10 mouse cellular contexts compared by ENCODE assay signal in genomic region chr15:98710442-98710841, GRCm38 (mm10). TPM values are rescaled to one million over a fixed set of nuclear protein-coding genes. Genes with fewer than 3 reads are reported as not detected.
DNase-seq lines count a peak whose midpoint lies in the region; ATAC-seq and TF ChIP-seq lines count a peak whose summit lies in the region.
"Had no signal": no experiment of that assay in that cellular context is flagged by ENCODE, and none has a peak within 500 bp of the region (broad histone marks: within the 10 kb centered on the region; RNA-seq: fewer than 3 reads in every experiment).

No protein-coding gene starts in this region.

- H3K27ac ChIP-seq in hindbrain, embryonic 11.5 days (ENCODE audit: low read depth, low read length) = no peak overlapping the region
- no peak overlapping the region for H3K27ac ChIP-seq in hindbrain, embryonic 12.5 days
- H3K27ac ChIP-seq in gastrocnemius, adult 2 months = no peak overlapping the region
- H3K27ac ChIP-seq: embryonic facial prominence, embryonic 15.5 days; liver, embryonic 15.5 days had no signal

- no peak overlapping the region for H3K9ac ChIP-seq in hindbrain, embryonic 11.5 days (ENCODE audit: low read depth, low read length)
- no peak overlapping the region for H3K9ac ChIP-seq in hindbrain, embryonic 12.5 days
- H3K9ac ChIP-seq: embryonic facial prominence, embryonic 15.5 days; liver, embryonic 15.5 days had no signal

- no peaks in the 10 kb centered on the region for H3K9me3 ChIP-seq in hindbrain, embryonic 11.5 days (ENCODE audit: control insufficient read depth, low read length)
- no peaks in the 10 kb centered on the region for H3K9me3 ChIP-seq in hindbrain, embryonic 12.5 days (replicated peaks)
- H3K9me3 ChIP-seq: embryonic facial prominence, embryonic 15.5 days; liver, embryonic 15.5 days had no signal

- intact Hi-C loops in gastrocnemius, adult 2 months (cut with DNase I) = no loop called here
- intact Hi-C loops in left cerebral cortex, postnatal 4 days (cut with DNase I) = no loop called here

- H3K4me2 ChIP-seq in hindbrain, embryonic 11.5 days (replicated peaks; ENCODE audit: low read depth, low read length) = no peak overlapping the region
- H3K4me2 ChIP-seq in hindbrain, embryonic 12.5 days (replicated peaks) = no peak overlapping the region
- H3K4me2 ChIP-seq: embryonic facial prominence, embryonic 15.5 days; liver, embryonic 15.5 days had no signal

- H3K4me3 ChIP-seq in hindbrain, embryonic 11.5 days (ENCODE audit: low read depth, low read length) = no peak overlapping the region
- no peak overlapping the region for H3K4me3 ChIP-seq in hindbrain, embryonic 12.5 days
- H3K4me3 ChIP-seq in gastrocnemius, adult 2 months = no peak overlapping the region
- H3K4me3 ChIP-seq: embryonic facial prominence, embryonic 15.5 days; liver, embryonic 15.5 days had no signal

- DNase-seq in hindbrain, embryonic 11.5 days (ENCODE audit: low spot score) = peak; percentile 80
- peak; percentile 75 for DNase-seq in ES-CJ7 (ENCODE audit: low read depth, low spot score)
- peak; percentile 73 to 77 for DNase-seq in cerebellum, adult 18-20 months
- peak; percentile 72 for DNase-seq in gastrocnemius, adult 2 months
- peak; percentile 84 for DNase-seq in left cerebral cortex, postnatal 4 days
- peak; percentile 28 for DNase-seq in ovary, adult 18-20 months (ENCODE audit: low spot score)
- DNase-seq in thymus, postnatal 10 days (ENCODE audit: low spot score in 2 of 2) = peak; percentile 54 to 88

- no peaks in the 10 kb centered on the region for H3K4me1 ChIP-seq in hindbrain, embryonic 11.5 days (replicated peaks; ENCODE audit: control insufficient read depth, insufficient read depth, low read length)
- peaks cover 3% of the 10 kb centered on the region; the same call in 1 of the 2 replicates for H3K4me1 ChIP-seq in hindbrain, embryonic 12.5 days

- H3K36me3 ChIP-seq in hindbrain, embryonic 11.5 days (ENCODE audit: control insufficient read depth, insufficient read depth, low read length) = no peaks in the 10 kb centered on the region
- no peaks in the 10 kb centered on the region for H3K36me3 ChIP-seq in hindbrain, embryonic 12.5 days
- H3K36me3 ChIP-seq: embryonic facial prominence, embryonic 15.5 days; liver, embryonic 15.5 days had no signal

- TF ChIP-seq CTCF in gastrocnemius, adult 2 months (IDR thresholded peaks at IDR 0.05) = peak; percentile 84

- ATAC-seq in hindbrain, embryonic 11.5 days (ENCODE audit: low FRiP score) = no peak
- ATAC-seq in hindbrain, embryonic 12.5 days (ENCODE audit: low FRiP score) = no peak

- H3K27me3 ChIP-seq in hindbrain, embryonic 11.5 days (ENCODE audit: control insufficient read depth, insufficient read depth, low read length) = 0 out of 2 replicates have a peak, but pooled peaks cover 2% of the 10 kb centered on the region
- peaks cover 11% of the 10 kb centered on the region; the same call in 1 of the 2 replicates for H3K27me3 ChIP-seq in hindbrain, embryonic 12.5 days
- H3K27me3 ChIP-seq: embryonic facial prominence, embryonic 15.5 days had no signal

- 22% methylated on average over 9 of the region's 9 CpGs for WGBS in hindbrain, embryonic 11.5 days
- 14% methylated on average over 9 of the region's 9 CpGs for WGBS in hindbrain, embryonic 12.5 days

RNA-seq across cellular contexts. Expression of gene Ccdc65, which starts 2.4 kb away (rescaled TPM):
- polyA plus RNA-seq in hindbrain, embryonic 11.5 days (2014; fragmentation: Nextera tagmentation; extraction: Ambion mirVana) = 2.4 and 3.0 TPM in 2 replicates
- polyA plus RNA-seq in hindbrain, embryonic 12.5 days (2016; fragmentation: Nextera tagmentation; extraction: Ambion mirVana) = 3.1 and 3.5 TPM in 2 replicates
- total RNA-seq in gastrocnemius, adult 2 months (2021) = not detected
- total RNA-seq in left cerebral cortex, postnatal 4 days (2021) = 10 to 100 TPM in 1 of 2 experiments, 1 to 10 TPM in 1; 9.9 to 10.3 TPM
- polyA plus RNA-seq: liver, embryonic 15.5 days had no signal

RNA-seq across cellular contexts. Expression of gene Fkbp11, which starts 17.6 kb away (rescaled TPM):
- polyA plus RNA-seq in hindbrain, embryonic 11.5 days (2014; fragmentation: Nextera tagmentation; extraction: Ambion mirVana) = 13.0 and 15.5 TPM in 2 replicates
- 14.3 and 15.1 TPM in 2 replicates for polyA plus RNA-seq in hindbrain, embryonic 12.5 days (2016; fragmentation: Nextera tagmentation; extraction: Ambion mirVana)
- 1 to 10 TPM; 1.0 to 1.3 TPM for total RNA-seq in gastrocnemius, adult 2 months (2021)
- total RNA-seq in left cerebral cortex, postnatal 4 days (2021) = 1 to 10 TPM; 2.7 to 3.5 TPM

RNA-seq across cellular contexts. Expression of gene Rnd1, which starts 33.2 kb away (rescaled TPM):
- 5.2 and 5.9 TPM in 2 replicates for polyA plus RNA-seq in hindbrain, embryonic 11.5 days (2014; fragmentation: Nextera tagmentation; extraction: Ambion mirVana)
- 6.4 and 6.5 TPM in 2 replicates for polyA plus RNA-seq in hindbrain, embryonic 12.5 days (2016; fragmentation: Nextera tagmentation; extraction: Ambion mirVana)
- total RNA-seq in gastrocnemius, adult 2 months (2021) = 1 to 10 TPM; 1.2 to 1.5 TPM
- 10 to 100 TPM; 46.5 to 49.7 TPM for total RNA-seq in left cerebral cortex, postnatal 4 days (2021)

RNA-seq across cellular contexts. Expression of gene Ddx23, which starts 47.7 kb away (rescaled TPM):
- 21.7 and 33.0 TPM in 2 replicates for polyA plus RNA-seq in hindbrain, embryonic 11.5 days (2014; fragmentation: Nextera tagmentation; extraction: Ambion mirVana)
- polyA plus RNA-seq in hindbrain, embryonic 12.5 days (2016; fragmentation: Nextera tagmentation; extraction: Ambion mirVana) = 21.9 and 26.6 TPM in 2 replicates
- 10 to 100 TPM; 66.3 to 67.4 TPM for total RNA-seq in gastrocnemius, adult 2 months (2021)
- total RNA-seq in left cerebral cortex, postnatal 4 days (2021) = 10 to 100 TPM; 62.5 to 68.6 TPM

RNA-seq across cellular contexts. Expression of gene Arf3, which starts 52.6 kb away (rescaled TPM):
- polyA plus RNA-seq in hindbrain, embryonic 11.5 days (2014; fragmentation: Nextera tagmentation; extraction: Ambion mirVana) = 32.3 and 33.2 TPM in 2 replicates
- polyA plus RNA-seq in hindbrain, embryonic 12.5 days (2016; fragmentation: Nextera tagmentation; extraction: Ambion mirVana) = 65.1 and 65.2 TPM in 2 replicates
- 1 to 10 TPM; 8.1 to 9.4 TPM for total RNA-seq in gastrocnemius, adult 2 months (2021)
- total RNA-seq in left cerebral cortex, postnatal 4 days (2021) = 100 to 1,000 TPM; 318 to 348 TPM

Comparison
In these comparisons a context has a peak if more than half of its experiments do, and no peak if none do; other contexts are left out.
1. DNase-seq: peak in every context shown above with its lines; median percentile 84 in left cerebral cortex, postnatal 4 days; 80 in hindbrain, embryonic 11.5 days; 75 in ES-CJ7; 75 in cerebellum, adult 18-20 months; 72 in gastrocnemius, adult 2 months; 71 in thymus, postnatal 10 days; 28 in ovary, adult 18-20 months.
2. RNA of gene Ccdc65, which starts 2.4 kb away (total RNA-seq): 9.9 to 10.3 TPM in left cerebral cortex, postnatal 4 days; not detected in gastrocnemius, adult 2 months; every median in the first group is over 10 times any median in the second.
3. RNA of gene Rnd1, which starts 33.2 kb away (total RNA-seq): 46.5 to 49.7 TPM in left cerebral cortex, postnatal 4 days; 1.2 to 1.5 TPM in gastrocnemius, adult 2 months; every median in the first group is over 10 times any median in the second.